Mouse (Mus musculus): Measurements from ENCODE around the gene Foxe3. TPM values are rescaled to one million over a fixed set of nuclear protein-coding genes. Genes with fewer than 3 reads are reported as not detected.

Foxe3 gene
- polyA plus RNA-seq, 1 experiment = not detected

DNA sequence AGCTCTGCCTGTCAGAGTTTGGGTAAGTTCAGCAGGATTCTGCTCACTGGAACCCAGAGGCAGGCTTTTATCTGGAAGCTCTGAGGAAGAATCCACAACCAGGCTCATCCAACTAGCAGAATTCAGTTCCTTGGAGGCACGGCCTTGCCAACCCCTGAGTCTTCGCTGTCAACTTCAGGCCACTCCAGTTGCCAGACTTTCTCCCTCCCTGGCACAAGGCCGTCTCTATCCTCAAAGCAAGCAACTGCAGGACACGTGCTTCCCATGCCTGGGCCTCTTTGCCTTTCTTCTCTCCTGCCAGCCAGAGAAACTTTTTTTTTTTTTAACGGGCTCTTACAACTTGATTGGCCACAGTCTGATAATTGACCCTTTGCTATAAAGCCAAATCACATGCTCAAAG is 19.2 kb upstream of the Foxe3 start:
- H3ac ChIP-seq (ENCODE audit: control insufficient read depth, insufficient read length, low read depth) = no peak overlapping the region
- H3K79me2 ChIP-seq (ENCODE audit: control insufficient read depth, insufficient read depth) = no peaks in the 10 kb centered on the region
- no peaks in the 10 kb centered on the region for H3K36me3 ChIP-seq (ENCODE audit: control insufficient read depth, insufficient read depth)
- TF ChIP-seq CEBPB (IDR thresholded peaks at IDR 0.05; ENCODE audit: low read depth) = no peak
- H3K4me3 ChIP-seq (ENCODE audit: insufficient read depth, poor library complexity, severe bottlenecking) = no peak overlapping the region
- no peaks in the 10 kb centered on the region for H3K79me3 ChIP-seq (ENCODE audit: low read depth)
- peaks cover 5% of the 10 kb centered on the region for H3K27me3 ChIP-seq (ENCODE audit: control insufficient read depth, insufficient read depth, insufficient read length)

GRCm38 (mm10) chr4:114942583-114942982 is 16.8 kb upstream of the Foxe3 start:
- H3K79me3 ChIP-seq (ENCODE audit: low read depth) = no peaks in the 10 kb centered on the region
- H3K4me3 ChIP-seq (ENCODE audit: insufficient read depth, poor library complexity, severe bottlenecking) = no peak overlapping the region

GRCm38 (mm10) chr4:114942112-114942511 is 16.3 kb upstream of the Foxe3 start:
- Histone ChIP-seq H3K36me3 (ENCODE audit: control insufficient read depth, insufficient read depth) (no peaks in the 10 kb centered on the region), H3K27me3 (ENCODE audit: control insufficient read depth, insufficient read depth, insufficient read length) (no peaks in the 10 kb centered on the region), H3K79me3 (ENCODE audit: low read depth) (no peaks in the 10 kb centered on the region), H3K79me2 (ENCODE audit: control insufficient read depth, insufficient read depth) (no peaks in the 10 kb centered on the region), H3ac (ENCODE audit: control insufficient read depth, insufficient read length, low read depth) (no peak overlapping the region), H3K4me3 (ENCODE audit: insufficient read depth, poor library complexity, severe bottlenecking) (no peak overlapping the region)
- TF ChIP-seq CEBPB (IDR thresholded peaks at IDR 0.05; ENCODE audit: low read depth) (no peak), FOSL1 (IDR thresholded peaks at IDR 0.05; ENCODE audit: insufficient read depth, low read length, poor library complexity, severe bottlenecking) (no peak)

More at GRCm38 (mm10) chr4:114942583-114942982, 16.8 kb upstream of the Foxe3 start:
- H3ac ChIP-seq (ENCODE audit: control insufficient read depth, insufficient read length, low read depth) = no peak overlapping the region
- no peaks in the 10 kb centered on the region for H3K36me3 ChIP-seq (ENCODE audit: control insufficient read depth, insufficient read depth)
- no peaks in the 10 kb centered on the region for H3K27me3 ChIP-seq (ENCODE audit: control insufficient read depth, insufficient read depth, insufficient read length)
- no peak for TF ChIP-seq CTCF (IDR thresholded peaks at IDR 0.05; ENCODE audit: control insufficient read depth, insufficient read depth, insufficient read length)
- no peak for TF ChIP-seq FOSL1 (IDR thresholded peaks at IDR 0.05; ENCODE audit: insufficient read depth, low read length, poor library complexity, severe bottlenecking)
- no peak for TF ChIP-seq MYOG (IDR thresholded peaks at IDR 0.05; ENCODE audit: control insufficient read depth, extremely low read depth, insufficient read length)
- TF ChIP-seq MYOD1 (IDR thresholded peaks at IDR 0.05; ENCODE audit: control insufficient read depth, insufficient read length, low read depth) = no peak
- no peak for TF ChIP-seq MAX (IDR thresholded peaks at IDR 0.05)
- H3K79me2 ChIP-seq (ENCODE audit: control insufficient read depth, insufficient read depth) = no peaks in the 10 kb centered on the region

- Histone ChIP-seq H3K36me3 (ENCODE audit: control insufficient read depth, insufficient read depth) (no peaks in the 10 kb centered on the region), H3K4me3 (ENCODE audit: insufficient read depth, poor library complexity, severe bottlenecking) (no peak overlapping the region), H3ac (ENCODE audit: control insufficient read depth, insufficient read length, low read depth) (no peak overlapping the region), H3K79me3 (ENCODE audit: low read depth) (no peaks in the 10 kb centered on the region), H3K79me2 (ENCODE audit: control insufficient read depth, insufficient read depth) (no peaks in the 10 kb centered on the region), H3K27me3 (ENCODE audit: control insufficient read depth, insufficient read depth, insufficient read length) (no peaks in the 10 kb centered on the region)
- TF ChIP-seq MYOG (IDR thresholded peaks at IDR 0.05; ENCODE audit: control insufficient read depth, extremely low read depth, insufficient read length) (no peak), MAX (IDR thresholded peaks at IDR 0.05) (no peak), CEBPB (IDR thresholded peaks at IDR 0.05; ENCODE audit: low read depth) (no peak), MYOD1 (IDR thresholded peaks at IDR 0.05; ENCODE audit: control insufficient read depth, insufficient read length, low read depth) (no peak), FOSL1 (IDR thresholded peaks at IDR 0.05; ENCODE audit: insufficient read depth, low read length, poor library complexity, severe bottlenecking) (no peak), CTCF (IDR thresholded peaks at IDR 0.05; ENCODE audit: control insufficient read depth, insufficient read depth, insufficient read length) (no peak), USF1 (IDR thresholded peaks at IDR 0.05; ENCODE audit: low read depth) (no peak)
These were observed 15.5 kb upstream of the Foxe3 start for GRCm38 (mm10) chr4:114941311-114941710.

DNA sequence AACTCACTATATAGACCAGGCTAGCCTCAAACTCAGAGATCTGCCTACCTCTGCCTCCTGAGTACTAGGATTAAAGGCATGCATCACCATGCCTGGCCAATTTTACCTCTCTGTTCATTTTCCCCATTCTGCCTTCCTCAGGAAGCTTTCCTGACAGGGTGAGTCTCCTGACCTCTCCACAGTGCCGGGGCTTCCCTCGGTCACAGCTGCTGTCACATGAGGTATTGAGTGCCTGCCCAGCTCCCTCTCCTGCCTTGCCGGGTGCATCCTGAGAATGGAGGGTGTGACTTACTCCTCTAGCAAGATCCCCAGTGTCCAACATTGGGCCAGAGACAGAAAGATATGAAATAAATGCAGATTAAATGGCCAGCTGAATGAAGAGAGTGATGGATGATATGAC is 12.4 kb upstream of the Foxe3 start:
- Histone ChIP-seq H3K36me3 (ENCODE audit: control insufficient read depth, insufficient read depth) (no peaks in the 10 kb centered on the region), H3K79me2 (ENCODE audit: control insufficient read depth, insufficient read depth) (no peaks in the 10 kb centered on the region), H3K79me3 (ENCODE audit: low read depth) (no peaks in the 10 kb centered on the region), H3K4me3 (ENCODE audit: insufficient read depth, poor library complexity, severe bottlenecking) (no peak overlapping the region), H3K27me3 (ENCODE audit: control insufficient read depth, insufficient read depth, insufficient read length) (no peaks in the 10 kb centered on the region), H3ac (ENCODE audit: control insufficient read depth, insufficient read length, low read depth) (no peak overlapping the region)
- TF ChIP-seq CEBPB (IDR thresholded peaks at IDR 0.05; ENCODE audit: low read depth) = no peak
- no peak for TF ChIP-seq MAX (IDR thresholded peaks at IDR 0.05)
- TF ChIP-seq MYOG (IDR thresholded peaks at IDR 0.05; ENCODE audit: control insufficient read depth, extremely low read depth, insufficient read length) = no peak
- TF ChIP-seq MYOD1 (IDR thresholded peaks at IDR 0.05; ENCODE audit: control insufficient read depth, insufficient read length, low read depth) = no peak
- no peak for TF ChIP-seq USF1 (IDR thresholded peaks at IDR 0.05; ENCODE audit: low read depth)
- no peak for TF ChIP-seq FOSL1 (IDR thresholded peaks at IDR 0.05; ENCODE audit: insufficient read depth, low read length, poor library complexity, severe bottlenecking)
- no peak for TF ChIP-seq CTCF (IDR thresholded peaks at IDR 0.05; ENCODE audit: control insufficient read depth, insufficient read depth, insufficient read length)

DNA sequence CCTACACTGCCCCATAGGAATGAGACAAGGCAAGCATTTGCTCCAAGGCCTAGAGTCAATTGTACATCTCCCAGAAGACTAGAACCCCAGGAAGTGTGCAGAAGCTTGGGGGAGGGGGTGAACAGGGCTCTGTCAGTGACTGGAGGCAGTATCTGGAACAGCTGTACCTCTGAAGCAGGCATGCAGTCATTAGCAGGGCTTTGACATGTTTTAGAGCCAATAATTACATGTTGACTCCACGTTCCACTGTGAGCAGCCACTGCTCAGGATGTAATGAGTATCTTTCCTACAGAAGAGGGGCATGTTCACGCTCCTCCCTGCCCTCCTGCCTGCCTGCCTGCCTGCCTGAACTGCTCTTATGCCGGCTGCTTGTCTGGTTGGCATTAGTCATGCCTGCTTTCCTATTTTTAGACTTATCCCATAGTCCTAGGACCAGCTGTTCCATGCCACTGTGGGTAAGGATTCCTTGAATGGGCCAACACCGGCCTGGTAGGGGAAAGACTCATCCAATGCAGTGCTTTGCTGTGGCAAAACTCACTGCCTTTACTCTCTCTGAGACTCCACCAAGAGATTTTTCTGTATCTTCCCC is 11.7 kb upstream of the Foxe3 start:
- Histone ChIP-seq H3K36me3 (ENCODE audit: control insufficient read depth, insufficient read depth) (no peaks in the 10 kb centered on the region), H3K4me3 (ENCODE audit: insufficient read depth, poor library complexity, severe bottlenecking) (no peak overlapping the region), H3K79me3 (ENCODE audit: low read depth) (no peaks in the 10 kb centered on the region), H3K79me2 (ENCODE audit: control insufficient read depth, insufficient read depth) (no peaks in the 10 kb centered on the region), H3K27me3 (ENCODE audit: control insufficient read depth, insufficient read depth, insufficient read length) (no peaks in the 10 kb centered on the region), H3ac (ENCODE audit: control insufficient read depth, insufficient read length, low read depth) (no peak overlapping the region)
- no peak for TF ChIP-seq MAX (IDR thresholded peaks at IDR 0.05)
- TF ChIP-seq CEBPB (IDR thresholded peaks at IDR 0.05; ENCODE audit: low read depth) = no peak
- TF ChIP-seq MYOD1 (IDR thresholded peaks at IDR 0.05; ENCODE audit: control insufficient read depth, insufficient read length, low read depth) = peak; percentile 56
